Mouse (Mus musculus): ENCODE data around the gene Tpra1.

The Tpra1 gene

GRCm38 (mm10) chr6:88958305-88958704, 56.3 kb downstream of the Tpra1 start:
- no peak for DNase-seq (ENCODE audit: low spot score)

DNA sequence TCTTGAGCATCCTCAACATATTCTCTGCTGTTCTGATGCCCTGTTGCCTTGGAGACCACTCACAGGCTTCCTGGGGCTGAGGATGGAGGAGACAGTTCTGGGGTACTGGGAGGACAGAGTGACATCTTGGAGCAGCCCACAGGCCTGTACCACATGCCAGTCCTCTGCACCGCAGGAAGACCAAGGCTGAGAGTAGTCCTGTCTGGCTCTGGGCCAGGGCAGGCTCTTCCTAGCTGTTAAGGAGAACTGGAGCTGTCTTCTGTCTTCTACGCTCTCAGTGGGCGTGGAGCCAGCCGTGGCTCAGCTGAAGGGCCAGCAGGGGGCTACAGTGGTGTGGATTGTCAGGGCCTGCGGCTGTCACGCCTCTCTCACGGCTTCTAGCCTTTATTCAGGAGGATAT, 57.8 kb downstream of the Tpra1 start:
- peak; percentile 64 for DNase-seq (ENCODE audit: low spot score)

GRCm38 (mm10) chr6:88960941-88961340, 58.9 kb downstream of the Tpra1 start:
- DNase-seq (ENCODE audit: low spot score), result no peak
